Mouse (Mus musculus) left cerebral cortex, postnatal 25 days (tissue): ENCODE results near the gene Necab3. TPM values are rescaled to one million over a fixed set of nuclear protein-coding genes. Genes with fewer than 3 reads are reported as not detected.
A peak's percentile ranks its signal among the peaks of the same experiment; 100 is the strongest.

Source experiments
- DNase-seq, 2 experiments: peaks; one replicate each; pipeline ENCODE4 v3.0.0; 2022; ENCODE audit warnings: low spot score in 2 of 2, mixed read lengths in 1 of 2
- intact Hi-C: fragments of 180-260 bp; cut with DNase I; formaldehyde crosslinking; loops from one replicate; pipeline ENCODE4 v1.15.1; 2025
- total RNA-seq, 2 experiments: library from RNA; stranded (reverse); gene quantifications; 2 replicates each; pipeline ENCODE4 v1.2.3; 2021

Gene Necab3
- total RNA-seq, result 10 to 100 TPM; 82.5 to 88.7 TPM

GRCm38 (mm10) chr2:154558264-154559039 is at the start of gene Necab3:
Gene Necab3 (minus strand): TSS chr2:154558890.
- peak in 1 of 2 experiments; percentile 72 for DNase-seq
- intact Hi-C loops, result no loop called here

- no peak for DNase-seq
- intact Hi-C loops, result no loop called here
Observed at GRCm38 (mm10) chr2:154606965-154607364, 48.3 kb upstream of the Necab3 start.

- intact Hi-C loops, result no loop called here
- DNase-seq, result no peak
Observed at GRCm38 (mm10) chr2:154604156-154604555, 45.5 kb upstream of the Necab3 start.

GRCm38 (mm10) chr2:154603638-154604153 is 45.0 kb upstream of the Necab3 start, which contains the start of gene Pxmp4:
Gene Pxmp4 (minus strand): TSS chr2:154603708.
- peak; percentile 100 for DNase-seq
- intact Hi-C loops, result no loop called here

- intact Hi-C loops, result no loop called here
- DNase-seq, result no peak
Observed at GRCm38 (mm10) chr2:154603007-154603637, 44.4 kb upstream of the Necab3 start.

GRCm38 (mm10) chr2:154601324-154601723 is 42.6 kb upstream of the Necab3 start:
- DNase-seq, result no peak
- intact Hi-C loops, result no loop called here

GRCm38 (mm10) chr2:154600586-154600985 is 41.9 kb upstream of the Necab3 start:
- intact Hi-C loops, result no loop called here
- DNase-seq, result no peak

- intact Hi-C loops, result no loop called here
- no peak for DNase-seq
Observed at GRCm38 (mm10) chr2:154597399-154597798, 38.7 kb upstream of the Necab3 start.

- peak in 1 of 2 experiments; percentile 56 for DNase-seq
- intact Hi-C loops, result no loop called here
Observed at GRCm38 (mm10) chr2:154595775-154596174, 37.1 kb upstream of the Necab3 start.

- intact Hi-C loops, result no loop called here
- no peak for DNase-seq
Observed at GRCm38 (mm10) chr2:154593025-154593424, 34.3 kb upstream of the Necab3 start.

GRCm38 (mm10) chr2:154591239-154591638 is 32.5 kb upstream of the Necab3 start:
- intact Hi-C loops, result no loop called here
- DNase-seq, result no peak

GRCm38 (mm10) chr2:154589051-154589450 is 30.4 kb upstream of the Necab3 start:
- peak in 1 of 2 experiments; percentile 80 for DNase-seq
- intact Hi-C loops, result no loop called here

- intact Hi-C loops, result no loop called here
- no peak for DNase-seq
Observed at GRCm38 (mm10) chr2:154586405-154586804, 27.7 kb upstream of the Necab3 start.

GRCm38 (mm10) chr2:154584931-154585601 is 26.4 kb upstream of the Necab3 start:
- intact Hi-C loops, result loop anchor here (1.0 to 2.0 kb wide), 4 partner anchors 28 to 206 kb away; no protein-coding TSS in a partner anchor
- DNase-seq, result no peak

GRCm38 (mm10) chr2:154583906-154584872 is 25.5 kb upstream of the Necab3 start:
- intact Hi-C loops, result loop anchor here (1.0 to 2.0 kb wide), 4 partner anchors 27 to 205 kb away; no protein-coding TSS in a partner anchor
- peak; percentile 89 to 99 for DNase-seq

- DNase-seq, result no peak
- intact Hi-C loops, result no loop called here
Observed at GRCm38 (mm10) chr2:154581421-154581820, 22.7 kb upstream of the Necab3 start.

- no peak for DNase-seq
- intact Hi-C loops, result no loop called here
Observed at GRCm38 (mm10) chr2:154580586-154580985, 21.9 kb upstream of the Necab3 start.

GRCm38 (mm10) chr2:154577744-154578067 is 19.0 kb upstream of the Necab3 start:
- no peak for DNase-seq
- intact Hi-C loops, result no loop called here
